Mouse (Mus musculus) heart, embryonic 11.5 days (tissue): ENCODE data around the gene Cdh22. TPM values are rescaled to one million over a fixed set of nuclear protein-coding genes. Genes with fewer than 3 reads are reported as not detected.

ENCODE experiments used
- ATAC-seq: fragments of 200-750 bp; cut with Nextera tagmentation; replicated peaks from 2 replicates; pipeline ENCODE4 v1.8.0; 2017; ENCODE audit warnings: moderate library complexity; ENCODE audit not compliant: insufficient number of reproducible peaks, low FRiP score, low TSS enrichment
- H3K27ac ChIP-seq: fragments of 300-500 bp; sonication (generic); 2 replicates; pipeline ENCODE4 v1.5.1; 2014; ENCODE audit warnings: mild to moderate bottlenecking, low read depth, low read length
- H3K27me3 ChIP-seq: fragments of 300-500 bp; sonication (generic); 2 replicates; pipeline ENCODE4 v1.6.1; 2014; ENCODE audit warnings: mild to moderate bottlenecking, low read length, mixed read lengths; ENCODE audit not compliant: control insufficient read depth, insufficient read depth
- H3K36me3 ChIP-seq: fragments of 300-500 bp; sonication (generic); 2 replicates; pipeline ENCODE4 v1.6.1; 2014; ENCODE audit warnings: mild to moderate bottlenecking, low read length, moderate library complexity, mixed read lengths; ENCODE audit not compliant: control insufficient read depth, insufficient read depth
- H3K4me1 ChIP-seq: fragments of 300-500 bp; sonication (generic); 2 replicates; pipeline ENCODE4 v1.6.1; 2014; ENCODE audit warnings: low read length; ENCODE audit not compliant: control insufficient read depth, insufficient read depth
- H3K4me2 ChIP-seq: fragments of 300-500 bp; sonication (generic); 2 replicates; pipeline ENCODE4 v1.6.1; 2014; ENCODE audit warnings: mild to moderate bottlenecking, moderate library complexity
- H3K4me3 ChIP-seq: fragments of 300-500 bp; sonication (generic); 2 replicates; pipeline ENCODE4 v1.5.1; 2014; ENCODE audit warnings: low read depth, low read length
- H3K9ac ChIP-seq: fragments of 300-500 bp; sonication (generic); 2 replicates; pipeline ENCODE4 v1.6.1; 2014; ENCODE audit warnings: mild to moderate bottlenecking, low read depth, low read length, moderate library complexity
- H3K9me3 ChIP-seq: fragments of 300-500 bp; sonication (generic); replicated peaks from 2 replicates; pipeline ENCODE4 v1.6.1; 2016; ENCODE audit warnings: low read length; ENCODE audit not compliant: control insufficient read depth
- WGBS: fragments of 180-500 bp; shearing (Covaris S2); extraction: QIAGEN DNeasy Blood & Tissue Kit; methylation state at CpG from one replicate; pipeline ENCODE4 v1.1.7; 2014; ENCODE audit not compliant: insufficient replicate concordance; 5-methylcytosine and 5-hydroxymethylcytosine counted together
- polyA plus RNA-seq: library from polyadenylated mRNA; unstranded; fragments of >200 nt; fragmentation: Nextera tagmentation; extraction: Ambion mirVana; gene quantifications from 2 replicates; pipeline ENCODE4 v1.2.1, GENCODE M21; 2014

Cdh22 gene
- polyA plus RNA-seq, 1 experiment from 2014 or later: 0.16 TPM

GRCm38 (mm10) chr2:165162221-165162620 is 72.4 kb downstream of the Cdh22 start:
- Histone ChIP-seq H3K36me3 (no peaks in the 10 kb centered on the region), H3K27ac (no peak overlapping the region), H3K9ac (no peak overlapping the region), H3K4me1 (no peaks in the 10 kb centered on the region), H3K9me3 (no peaks in the 10 kb centered on the region), H3K27me3 (peaks cover 68% of the 10 kb centered on the region), H3K4me2 (no peak overlapping the region), H3K4me3 (no peak overlapping the region)
- no peak for ATAC-seq
- 9% methylated on average over 5 of the region's 5 CpGs for WGBS

GRCm38 (mm10) chr2:165160466-165160865 is 74.2 kb downstream of the Cdh22 start:
- ATAC-seq: no peak
- Histone ChIP-seq H3K9me3 (no peaks in the 10 kb centered on the region), H3K4me1 (no peaks in the 10 kb centered on the region), H3K27me3 (peaks cover 63% of the 10 kb centered on the region), H3K4me3 (no peak overlapping the region), H3K36me3 (no peaks in the 10 kb centered on the region), H3K27ac (no peak overlapping the region), H3K9ac (no peak overlapping the region), H3K4me2 (no peak overlapping the region)
- 12% methylated on average over 5 of the region's 5 CpGs for WGBS

DNA sequence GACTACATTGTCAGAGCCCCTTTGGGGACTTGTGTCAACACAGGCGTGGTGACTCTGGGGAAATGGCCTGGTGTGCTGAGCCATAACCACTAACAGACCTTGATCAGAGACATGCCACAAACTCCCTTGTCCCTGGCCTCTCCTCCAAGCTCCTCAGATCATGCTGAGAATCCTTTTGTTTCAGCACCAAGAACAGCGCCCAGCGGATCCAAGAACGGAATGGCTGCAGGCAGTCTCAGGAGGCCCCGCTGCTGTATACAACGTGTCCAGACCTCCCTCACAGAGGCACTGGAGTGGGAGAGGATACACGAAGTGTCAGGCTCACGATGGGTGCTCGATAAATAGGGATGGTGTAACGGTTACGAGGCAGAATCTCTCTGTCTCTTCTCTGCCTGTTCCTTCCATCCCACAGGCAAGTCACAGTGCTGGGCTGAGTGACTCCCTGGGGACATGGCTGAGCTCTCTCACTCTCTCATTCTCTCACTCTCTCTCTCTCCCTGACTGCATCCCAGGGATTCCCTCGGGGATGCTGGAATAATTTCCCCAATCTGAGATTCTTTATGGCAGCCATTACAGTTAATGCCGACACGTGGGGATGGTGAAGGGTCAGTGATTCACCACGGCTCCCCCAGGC is 75.5 kb downstream of the Cdh22 start:
- ATAC-seq: no peak
- Histone ChIP-seq H3K9me3 (no peaks in the 10 kb centered on the region), H3K36me3 (no peaks in the 10 kb centered on the region), H3K4me1 (no peaks in the 10 kb centered on the region), H3K4me2 (no peak overlapping the region), H3K9ac (no peak overlapping the region), H3K4me3 (no peak overlapping the region), H3K27me3 (peaks cover 56% of the 10 kb centered on the region), H3K27ac (no peak overlapping the region)
- WGBS: 19% methylated on average over 15 of the region's 15 CpGs

- WGBS: 57% methylated on average over 4 of the region's 4 CpGs
Measured at GRCm38 (mm10) chr2:165158317-165158716, 76.3 kb downstream of the Cdh22 start.

GRCm38 (mm10) chr2:165157900-165158299 is 76.8 kb downstream of the Cdh22 start:
- Histone ChIP-seq H3K27ac (no peak overlapping the region), H3K9ac (no peak overlapping the region), H3K27me3 (peaks cover 48% of the 10 kb centered on the region), H3K36me3 (no peaks in the 10 kb centered on the region), H3K4me1 (no peaks in the 10 kb centered on the region), H3K9me3 (no peaks in the 10 kb centered on the region), H3K4me2 (no peak overlapping the region), H3K4me3 (no peak overlapping the region)
- WGBS: 66% methylated on average over 11 of the region's 11 CpGs
- no peak for ATAC-seq

More at GRCm38 (mm10) chr2:165158317-165158716, 76.3 kb downstream of the Cdh22 start:
- no peaks in the 10 kb centered on the region for H3K9me3 ChIP-seq
- no peak overlapping the region for H3K4me3 ChIP-seq
- H3K4me1 ChIP-seq: no peaks in the 10 kb centered on the region
- peaks cover 50% of the 10 kb centered on the region for H3K27me3 ChIP-seq
- no peak for ATAC-seq
- H3K27ac ChIP-seq: no peak overlapping the region
- no peak overlapping the region for H3K4me2 ChIP-seq
- no peaks in the 10 kb centered on the region for H3K36me3 ChIP-seq
- no peak overlapping the region for H3K9ac ChIP-seq

DNA sequence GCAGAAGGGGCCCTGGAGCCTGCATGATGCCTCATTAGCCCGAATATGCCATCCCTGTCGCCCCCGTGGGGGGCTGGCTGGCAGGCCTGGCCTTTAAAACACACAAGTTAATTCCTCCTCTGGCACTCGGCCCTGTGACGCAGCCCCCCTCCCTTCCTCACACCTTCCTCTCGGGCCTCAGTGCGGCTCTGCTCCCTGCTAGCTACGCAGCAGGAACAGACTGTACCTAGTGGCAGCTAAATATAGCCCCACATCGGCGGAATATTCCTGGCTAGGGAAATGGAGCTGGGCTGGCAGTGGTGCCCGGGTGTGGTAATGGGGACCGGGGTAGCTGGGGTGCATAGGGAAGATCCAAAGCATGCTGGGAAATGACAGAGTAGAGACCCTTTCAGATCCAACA is 81.6 kb downstream of the Cdh22 start:
- ATAC-seq: no peak
- H3K27me3 ChIP-seq: peaks cover 44% of the 10 kb centered on the region
- no peak overlapping the region for H3K9ac ChIP-seq
- no peaks in the 10 kb centered on the region for H3K36me3 ChIP-seq
- H3K4me2 ChIP-seq: no peak overlapping the region
- 0 out of 2 replicates have a peak, but pooled peaks cover 2% of the 10 kb centered on the region for H3K4me1 ChIP-seq
- no peaks in the 10 kb centered on the region for H3K9me3 ChIP-seq
- H3K27ac ChIP-seq: no peak overlapping the region
- WGBS: 12% methylated on average over 12 of the region's 12 CpGs
- H3K4me3 ChIP-seq: no peak overlapping the region

DNA sequence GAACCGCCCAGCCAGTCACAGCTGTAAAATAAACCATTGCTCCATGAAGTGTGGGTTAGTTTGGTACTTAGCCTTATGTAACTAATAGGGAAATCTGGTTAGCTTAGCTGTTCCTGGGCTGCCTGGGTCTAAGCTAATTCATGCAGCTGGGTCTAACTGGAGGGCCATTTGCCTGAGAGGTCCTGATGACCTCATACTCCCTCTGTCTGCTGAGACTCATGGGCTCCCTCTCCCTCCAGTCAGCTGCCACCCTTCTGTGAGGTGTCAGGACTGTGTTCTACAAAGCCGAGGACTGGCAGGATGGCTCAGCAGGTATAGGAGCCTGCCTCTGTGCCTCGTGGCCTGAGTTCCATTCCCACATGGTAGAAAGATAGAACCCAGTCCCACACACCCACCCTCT is 84.9 kb downstream of the Cdh22 start:
- H3K27me3 ChIP-seq: peaks cover 35% of the 10 kb centered on the region
- H3K27ac ChIP-seq: no peak overlapping the region
- WGBS: 51% methylated on average over 3 of the region's 3 CpGs
- H3K9ac ChIP-seq: no peak overlapping the region
- H3K4me1 ChIP-seq: 0 out of 2 replicates have a peak, but pooled peaks cover 2% of the 10 kb centered on the region
- H3K4me2 ChIP-seq: no peak overlapping the region
- no peaks in the 10 kb centered on the region for H3K36me3 ChIP-seq
- no peaks in the 10 kb centered on the region for H3K9me3 ChIP-seq
- ATAC-seq: no peak
- no peak overlapping the region for H3K4me3 ChIP-seq

GRCm38 (mm10) chr2:165145821-165146220 is 88.8 kb downstream of the Cdh22 start:
- no peak overlapping the region for H3K4me3 ChIP-seq
- no peak for ATAC-seq
- H3K27ac ChIP-seq: no peak overlapping the region
- no peak overlapping the region for H3K9ac ChIP-seq
- no peaks in the 10 kb centered on the region for H3K36me3 ChIP-seq
- H3K9me3 ChIP-seq: no peaks in the 10 kb centered on the region
- peaks cover 8% of the 10 kb centered on the region; the same call in 1 of the 2 replicates for H3K4me1 ChIP-seq
- H3K4me2 ChIP-seq: no peak overlapping the region
- 38% methylated on average over 13 of the region's 13 CpGs for WGBS
- H3K27me3 ChIP-seq: peaks cover 56% of the 10 kb centered on the region

GRCm38 (mm10) chr2:165143487-165143886 is 91.2 kb downstream of the Cdh22 start:
- no peak overlapping the region for H3K9ac ChIP-seq
- ATAC-seq: no peak
- no peaks in the 10 kb centered on the region for H3K9me3 ChIP-seq
- 52% methylated on average over 14 of the region's 14 CpGs for WGBS
- no peak overlapping the region for H3K4me2 ChIP-seq
- H3K27me3 ChIP-seq: peaks cover 58% of the 10 kb centered on the region
- H3K27ac ChIP-seq: no peak overlapping the region
- H3K4me1 ChIP-seq: peaks cover 21% of the 10 kb centered on the region
- no peaks in the 10 kb centered on the region for H3K36me3 ChIP-seq
- no peak overlapping the region for H3K4me3 ChIP-seq
